ENCODE assay signal across 8 mouse cellular contexts in genomic region chr17:44734501-44735222, GRCm38 (mm10). TPM values are rescaled to one million over a fixed set of nuclear protein-coding genes. Genes with fewer than 3 reads are reported as not detected.
DNase-seq lines count a peak whose midpoint lies in the region; ATAC-seq and TF ChIP-seq lines count a peak whose summit lies in the region.

No protein-coding gene starts in this region.

- H3K4me1 ChIP-seq in bone marrow macrophage, adult 2 months (ENCODE audit: control insufficient read depth, insufficient read depth, low read length), result 0 out of 2 replicates have a peak, but pooled peaks cover 3% of the 10 kb centered on the region
- peaks cover 31% of the 10 kb centered on the region for H3K4me1 ChIP-seq in forebrain, embryonic 16.5 days (replicated peaks; ENCODE audit: control insufficient read depth, insufficient read depth, low read length)

- TF ChIP-seq POLR2A in bone marrow macrophage, adult 2 months (IDR thresholded peaks at IDR 0.05; ENCODE audit: borderline replicate concordance, low read depth, low read length), result no peak

- no peak for TF ChIP-seq CTCF in bone marrow macrophage, adult 2 months (IDR thresholded peaks at IDR 0.05; ENCODE audit: low read depth, low read length)

- peak overlapping the region; percentile 89 for H3K4me3 ChIP-seq in bone marrow macrophage, adult 2 months (ENCODE audit: insufficient read depth, low read length)
- peak overlapping the region; percentile 79 for H3K4me3 ChIP-seq in forebrain, embryonic 16.5 days (replicated peaks; ENCODE audit: low read length)
- H3K4me3 ChIP-seq in macrophage (ENCODE audit: inconsistent target), result peak overlapping the region; percentile 52

- ATAC-seq in forebrain, embryonic 16.5 days, result peak; percentile 27

- H3K79me2 ChIP-seq in macrophage (ENCODE audit: inconsistent target), result no peaks in the 10 kb centered on the region; the same call in 1 of the 2 replicates

- peak overlapping the region; percentile 41 for H3K9ac ChIP-seq in forebrain, embryonic 16.5 days (replicated peaks; ENCODE audit: low read depth, low read length)

- no peaks in the 10 kb centered on the region for H3K9me3 ChIP-seq in forebrain, embryonic 16.5 days (ENCODE audit: control insufficient read depth, low read length)

- H3K27ac ChIP-seq in bone marrow macrophage, adult 2 months (ENCODE audit: insufficient read depth, low read depth, low read length), result no peak overlapping the region
- H3K27ac ChIP-seq in forebrain, embryonic 16.5 days (ENCODE audit: low read length), result no peak overlapping the region
- H3K27ac ChIP-seq in macrophage, result peak overlapping the region; percentile 8; the same call in 1 of the 2 replicates

- H3K36me3 ChIP-seq in forebrain, embryonic 16.5 days (ENCODE audit: control insufficient read depth, insufficient read depth), result no peaks in the 10 kb centered on the region
- H3K36me3 ChIP-seq in macrophage (ENCODE audit: inconsistent target), result no peaks in the 10 kb centered on the region

- H3K4me2 ChIP-seq in forebrain, embryonic 16.5 days (ENCODE audit: low read length), result peak overlapping the region; percentile 86

- intact Hi-C loops in heart, postnatal 36 days (cut with DNase I), result loop anchor here (5.0 to 10.0 kb wide), 3 partner anchors 277 to 640 kb away; no protein-coding TSS in a partner anchor

- DNase-seq in Muller cell, postnatal 12 days (ENCODE audit: inconsistent ontology term), result peak; percentile 82
- DNase-seq in heart, postnatal 36 days, result peak; percentile 40 to 68
- peak; percentile 40 for DNase-seq in layer of hippocampus, adult 9-11 months
- DNase-seq in right cerebral cortex, postnatal 14 days, result peak; percentile 31
- no peak for DNase-seq in MN1 (ENCODE audit: low spot score)

- peaks cover 46% of the 10 kb centered on the region for H3K27me3 ChIP-seq in forebrain, embryonic 16.5 days (replicated peaks; ENCODE audit: control insufficient read depth, insufficient read depth, low read length)

- under 1% methylated on average over 48 of the region's 48 CpGs for WGBS in forebrain, embryonic 16.5 days
- under 1% methylated on average over 48 of the region's 48 CpGs for WGBS in macrophage (ENCODE audit: missing documents)

RNA-seq across cellular contexts. Expression of gene Supt3, which starts 42.3 kb away (rescaled TPM):
- 14.5 and 15.4 TPM in 2 replicates for polyA plus RNA-seq in bone marrow macrophage, adult 2 months (2012; ENCODE audit: insufficient read depth, insufficient read length, missing spikeins)
- 20.4 and 20.5 TPM in 2 replicates for polyA plus RNA-seq in forebrain, embryonic 16.5 days (2015; fragmentation: Nextera tagmentation; extraction: Ambion mirVana)
- total RNA-seq in heart, postnatal 36 days (2021), result 10 to 100 TPM; 14.4 to 15.6 TPM
- 10 to 100 TPM in 25 of 26 experiments, 1 to 10 TPM in 1; 7.3 to 59.2 (median 31.9) TPM for total RNA-seq in macrophage (2018; cell fraction: chromatin; rRNA removed)
- 10 to 100 TPM in 22 of 26 experiments, 1 to 10 TPM in 4; 7.1 to 15.2 (median 12.1) TPM for total RNA-seq in macrophage (2018; cell fraction: cytosol; rRNA removed)
- total RNA-seq in macrophage (2018; cell fraction: nucleus; rRNA removed), result 10 to 100 TPM in 23 of 26 experiments, 1 to 10 TPM in 3; 5.2 to 37.8 (median 14.4) TPM
- polyA plus RNA-seq in macrophage (2018), result 11.0 to 23.1 TPM (median 15.5 TPM) in 3 replicates
